In genomic region chr2:92141073-92141472, GRCm38 (mm10) we compare ENCODE assay signal across 7 mouse cellular contexts. TPM values are rescaled to one million over a fixed set of nuclear protein-coding genes. Genes with fewer than 3 reads are reported as not detected.
DNase-seq lines count a peak whose midpoint lies in the region; ATAC-seq and TF ChIP-seq lines count a peak whose summit lies in the region.

No protein-coding gene starts in this region.

- ATAC-seq in neural tube, embryonic 11.5 days (ENCODE audit: insufficient read depth, low FRiP score, low TSS enrichment): no peak
- ATAC-seq in heart, embryonic 16.5 days (replicated peaks; ENCODE audit: extremely low read depth, insufficient read depth, low FRiP score): no peak
- ATAC-seq in liver, postnatal 0 days: no peak

- H3K27me3 ChIP-seq in neural tube, embryonic 11.5 days (ENCODE audit: control insufficient read depth, insufficient read depth, low read length): no peaks in the 10 kb centered on the region
- H3K27me3 ChIP-seq in heart, embryonic 16.5 days (ENCODE audit: control insufficient read depth, insufficient read depth, low read length): no peaks in the 10 kb centered on the region
- no peaks in the 10 kb centered on the region for H3K27me3 ChIP-seq in liver, postnatal 0 days (ENCODE audit: insufficient read depth, low read length)
- H3K27me3 ChIP-seq in cerebellum, adult 2 months (ENCODE audit: control insufficient read depth, insufficient read depth, low read length): no peaks in the 10 kb centered on the region

- H3K9me3 ChIP-seq in neural tube, embryonic 11.5 days (ENCODE audit: control insufficient read depth, low read length): no peaks in the 10 kb centered on the region
- H3K9me3 ChIP-seq in heart, embryonic 16.5 days (replicated peaks; ENCODE audit: control insufficient read depth, low read length): no peaks in the 10 kb centered on the region
- H3K9me3 ChIP-seq in liver, postnatal 0 days (ENCODE audit: low read length): no peaks in the 10 kb centered on the region

- no peak for TF ChIP-seq POLR2A in cerebellum, adult 2 months (IDR thresholded peaks at IDR 0.05; ENCODE audit: borderline replicate concordance, insufficient read depth, low read length)

- no peaks in the 10 kb centered on the region for H3K36me3 ChIP-seq in neural tube, embryonic 11.5 days (ENCODE audit: control insufficient read depth, insufficient read depth, low read length)
- H3K36me3 ChIP-seq in heart, embryonic 16.5 days (ENCODE audit: control insufficient read depth, insufficient read depth): no peaks in the 10 kb centered on the region
- no peaks in the 10 kb centered on the region for H3K36me3 ChIP-seq in liver, postnatal 0 days (replicated peaks; ENCODE audit: insufficient read depth, low read length)

- peak overlapping the region; percentile 9; the same call in 1 of the 2 replicates for H3K4me2 ChIP-seq in neural tube, embryonic 11.5 days (ENCODE audit: low read depth)
- peak overlapping the region; percentile 62 for H3K4me2 ChIP-seq in heart, embryonic 16.5 days (ENCODE audit: low read depth, low read length)
- peak overlapping the region; percentile 40; the same call in 1 of the 2 replicates for H3K4me2 ChIP-seq in liver, postnatal 0 days (ENCODE audit: low read depth, low read length)

- DNase-seq in neural tube, embryonic 11.5 days (ENCODE audit: low spot score): no peak
- no peak for DNase-seq in neural tube, embryonic 10.5 days (ENCODE audit: extremely low spot score, low spot score)
- no peak for DNase-seq in liver, postnatal 0 days
- no peak for DNase-seq in layer of hippocampus, adult 9-10 months (ENCODE audit: low spot score)
- DNase-seq in cerebellum, adult 2 months: no peak
- DNase-seq in right cerebral cortex, postnatal 4 days: no peak

- no peak overlapping the region for H3K27ac ChIP-seq in neural tube, embryonic 11.5 days (ENCODE audit: low read depth, low read length)
- H3K27ac ChIP-seq in heart, embryonic 16.5 days (ENCODE audit: low read length): no peak overlapping the region
- no peak overlapping the region for H3K27ac ChIP-seq in liver, postnatal 0 days (ENCODE audit: low read depth)
- H3K27ac ChIP-seq in cerebellum, adult 2 months (ENCODE audit: insufficient read depth, low read length): no peak overlapping the region

- no peak overlapping the region for H3K9ac ChIP-seq in neural tube, embryonic 11.5 days (ENCODE audit: low read length)
- peak overlapping the region; percentile 35; the same call in 1 of the 2 replicates for H3K9ac ChIP-seq in heart, embryonic 16.5 days (ENCODE audit: low read length)
- H3K9ac ChIP-seq in liver, postnatal 0 days (replicated peaks): no peak overlapping the region

- peaks cover 4% of the 10 kb centered on the region for H3K4me1 ChIP-seq in neural tube, embryonic 11.5 days (ENCODE audit: control insufficient read depth, insufficient read depth, low read length)
- H3K4me1 ChIP-seq in heart, embryonic 16.5 days (ENCODE audit: control insufficient read depth, insufficient read depth, low read length): peaks cover 6% of the 10 kb centered on the region
- H3K4me1 ChIP-seq in liver, postnatal 0 days (ENCODE audit: insufficient read depth): peaks cover 2% of the 10 kb centered on the region; the same call in 1 of the 2 replicates
- no peaks in the 10 kb centered on the region; the same call in 1 of the 2 replicates for H3K4me1 ChIP-seq in cerebellum, adult 2 months (ENCODE audit: control insufficient read depth, insufficient read depth, low read length)

- no peak for TF ChIP-seq EP300 in liver, postnatal 0 days (IDR thresholded peaks at IDR 0.05; ENCODE audit: low read depth)

- 15% methylated on average over 11 of the region's 11 CpGs for WGBS in neural tube, embryonic 11.5 days
- WGBS in heart, embryonic 16.5 days: 14% methylated on average over 11 of the region's 11 CpGs
- 13% methylated on average over 11 of the region's 11 CpGs for WGBS in liver, postnatal 0 days (ENCODE audit: insufficient replicate concordance)
- 51% methylated on average over 11 of the region's 11 CpGs for WGBS in cerebellum, adult 2 months

- no peak for TF ChIP-seq CTCF in liver, postnatal 0 days (IDR thresholded peaks at IDR 0.05; ENCODE audit: low read depth)
- no peak for TF ChIP-seq CTCF in cerebellum, adult 2 months (IDR thresholded peaks at IDR 0.05; ENCODE audit: borderline replicate concordance, insufficient read depth, low read depth, low read length)

- H3K4me3 ChIP-seq in neural tube, embryonic 11.5 days (ENCODE audit: low read depth, low read length): no peak overlapping the region
- H3K4me3 ChIP-seq in heart, embryonic 16.5 days (ENCODE audit: low read length): peak overlapping the region; percentile 35
- no peak overlapping the region for H3K4me3 ChIP-seq in liver, postnatal 0 days (ENCODE audit: low read depth, low read length)
- no peak overlapping the region for H3K4me3 ChIP-seq in cerebellum, adult 2 months (replicated peaks; ENCODE audit: insufficient read depth, low read depth, low read length)

RNA-seq across cellular contexts. Expression of gene Phf21a, which starts 48.2 kb away (rescaled TPM):
- 32.1 and 34.1 TPM in 2 replicates for polyA plus RNA-seq in neural tube, embryonic 11.5 days (2014; fragmentation: Nextera tagmentation; extraction: Ambion mirVana)
- 17.1 TPM in 2 replicates for polyA plus RNA-seq in heart, embryonic 16.5 days (2015; fragmentation: Nextera tagmentation; extraction: Ambion mirVana)
- 2.7 TPM in 2 replicates for polyA plus RNA-seq in liver, postnatal 0 days (2015; fragmentation: Nextera tagmentation; extraction: Ambion mirVana)
- 60.4 and 73.1 TPM in 2 replicates for polyA plus RNA-seq in cerebellum, adult 2 months (2012; rRNA removed)

Comparison
In these comparisons a context has a peak if more than half of its experiments do, and no peak if none do; other contexts are left out.
1. H3K4me2 ChIP-seq: peak in every context shown above with its lines; median percentile 62 in heart, embryonic 16.5 days; 40 in liver, postnatal 0 days; 9 in neural tube, embryonic 11.5 days.